Comparison of ENCODE assay signal across 9 mouse cellular contexts in the genomic region with DNA sequence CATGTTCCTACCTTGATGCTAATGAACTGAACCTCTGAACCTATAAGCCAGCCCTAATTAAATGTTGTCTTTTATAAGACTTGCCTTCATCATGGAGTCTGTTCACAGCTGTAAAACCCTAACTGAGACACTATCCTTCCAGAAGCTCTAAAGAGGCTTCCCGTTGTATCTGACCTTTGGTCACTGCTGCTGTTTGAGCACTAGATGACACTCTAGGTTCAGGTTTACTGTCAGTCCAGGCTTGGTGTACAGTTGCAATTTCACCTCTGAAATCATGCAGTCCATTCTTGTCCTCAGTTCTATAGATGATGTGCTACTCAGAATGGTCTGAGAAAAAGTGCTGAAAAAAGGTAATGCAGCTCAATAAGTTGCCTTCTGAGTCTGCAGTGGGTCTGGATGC.
DNase-seq lines count a peak whose midpoint lies in the region; ATAC-seq lines count a peak whose summit lies in the region.
"Had no signal": no experiment of that assay in that cellular context is flagged by ENCODE, and none has a peak within 500 bp of the region (broad histone marks: within the 10 kb centered on the region; RNA-seq: fewer than 3 reads in every experiment).

No protein-coding gene starts in this region.

- no peak overlapping the region for H3K9ac ChIP-seq in hindbrain, embryonic 16.5 days (ENCODE audit: low read depth, low read length)
- H3K9ac ChIP-seq in hindbrain, embryonic 13.5 days = no peak overlapping the region

- no peak overlapping the region for H3K4me2 ChIP-seq in hindbrain, embryonic 16.5 days (ENCODE audit: low read length)
- H3K4me2 ChIP-seq in hindbrain, embryonic 13.5 days = no peak overlapping the region

- DNase-seq in lung, postnatal 25 days (ENCODE audit: low spot score) = peak; percentile 28
- no peak for DNase-seq in ovary, adult 18-20 months (ENCODE audit: low spot score)
- no peak for DNase-seq in right cerebral cortex, postnatal 4 days
- DNase-seq in frontal cortex, adult 2 months (ENCODE audit: extremely low spot score in 1 of 2, low spot score in 1 of 2) = no peak
- DNase-seq: gastrocnemius, postnatal 36 days had no signal

- peak; percentile 61; the same call in 1 of the 2 replicates for ATAC-seq in hindbrain, embryonic 16.5 days
- no peak for ATAC-seq in hindbrain, embryonic 13.5 days (ENCODE audit: low FRiP score)
- peak; percentile 96 for ATAC-seq in CD4-positive, CD25-positive, alpha-beta regulatory T cell, adult 4 months
- ATAC-seq in granulocyte monocyte progenitor cell, adult 5-6 weeks (replicated peaks; ENCODE audit: poor library complexity, severe bottlenecking) = peak; percentile 77

- no peak overlapping the region for H3K27ac ChIP-seq in hindbrain, embryonic 16.5 days (ENCODE audit: low read depth, low read length)
- H3K27ac ChIP-seq in hindbrain, embryonic 13.5 days = no peak overlapping the region

- no peaks in the 10 kb centered on the region for H3K9me3 ChIP-seq in hindbrain, embryonic 16.5 days (ENCODE audit: control insufficient read depth, low read length)
- H3K9me3 ChIP-seq in hindbrain, embryonic 13.5 days = no peaks in the 10 kb centered on the region

- no peaks in the 10 kb centered on the region for H3K36me3 ChIP-seq in hindbrain, embryonic 16.5 days (ENCODE audit: control insufficient read depth, insufficient read depth, low read length)
- H3K36me3 ChIP-seq in hindbrain, embryonic 13.5 days = no peaks in the 10 kb centered on the region

- WGBS in hindbrain, embryonic 16.5 days = 84% methylated on average over 1 of the region's 1 CpGs
- 84% methylated on average over 1 of the region's 1 CpGs for WGBS in hindbrain, embryonic 13.5 days

- no peak overlapping the region for H3K4me3 ChIP-seq in hindbrain, embryonic 16.5 days (ENCODE audit: low read length)
- H3K4me3 ChIP-seq in hindbrain, embryonic 13.5 days = no peak overlapping the region

- peaks cover 3% of the 10 kb centered on the region; the same call in 1 of the 2 replicates for H3K4me1 ChIP-seq in hindbrain, embryonic 16.5 days (ENCODE audit: control insufficient read depth, insufficient read depth, low read depth, low read length)
- H3K4me1 ChIP-seq in hindbrain, embryonic 13.5 days (replicated peaks) = peaks cover 8% of the 10 kb centered on the region; the same call in 1 of the 2 replicates

- no peaks in the 10 kb centered on the region for H3K27me3 ChIP-seq in hindbrain, embryonic 16.5 days (replicated peaks; ENCODE audit: control insufficient read depth, insufficient read depth, low read length)
- H3K27me3 ChIP-seq in hindbrain, embryonic 13.5 days = no peaks in the 10 kb centered on the region
